Mouse (Mus musculus) stomach, embryonic 15.5 days (tissue): ENCODE measurements around the gene Panx3. TPM values are rescaled to one million over a fixed set of nuclear protein-coding genes. Genes with fewer than 3 reads are reported as not detected.
A peak's percentile ranks its signal among the peaks of the same experiment; 100 is the strongest.

Experiments
- ATAC-seq: fragments of 200-750 bp; cut with Nextera tagmentation; 2 replicates; pipeline ENCODE4 v1.8.0; 2017; ENCODE audit warnings: low read depth, moderate number of reproducible peaks, moderate TSS enrichment; ENCODE audit not compliant: insufficient read depth, low FRiP score
- H3K27ac ChIP-seq: fragments of 300-500 bp; sonication (generic); 2 replicates; pipeline ENCODE4 v1.5.1; 2015; ENCODE audit warnings: mild to moderate bottlenecking, inconsistent platforms
- H3K27me3 ChIP-seq: fragments of 300-500 bp; sonication (generic); replicated peaks from 2 replicates; pipeline ENCODE4 v1.6.1; 2015; ENCODE audit warnings: inconsistent platforms
- H3K36me3 ChIP-seq: fragments of 300-500 bp; sonication (generic); 2 replicates; pipeline ENCODE4 v1.6.1; 2015; ENCODE audit warnings: inconsistent platforms
- H3K4me1 ChIP-seq: fragments of 300-500 bp; sonication (generic); 2 replicates; pipeline ENCODE4 v1.6.1; 2015; ENCODE audit warnings: inconsistent platforms
- H3K4me2 ChIP-seq: fragments of 300-500 bp; sonication (generic); 2 replicates; pipeline ENCODE4 v1.6.1; 2015; ENCODE audit warnings: mild to moderate bottlenecking, inconsistent platforms
- H3K4me3 ChIP-seq: fragments of 300-500 bp; sonication (generic); replicated peaks from 2 replicates; pipeline ENCODE4 v1.5.1; 2015; ENCODE audit warnings: inconsistent platforms
- H3K9ac ChIP-seq: fragments of 300-500 bp; sonication (generic); 2 replicates; pipeline ENCODE4 v1.6.1; 2015; ENCODE audit warnings: inconsistent platforms
- H3K9me3 ChIP-seq: fragments of 300-500 bp; sonication (generic); 2 replicates; pipeline ENCODE4 v1.6.1; 2016; ENCODE audit warnings: inconsistent platforms
- WGBS: fragments of 180-500 bp; shearing (Covaris S2); methylation state at CpG from one replicate; pipeline ENCODE4 v1.1.7; 2015; 5-methylcytosine and 5-hydroxymethylcytosine counted together
- polyA plus RNA-seq: library from polyadenylated mRNA; unstranded; fragments of >200 nt; fragmentation: Nextera tagmentation; extraction: Ambion mirVana; gene quantifications from 2 replicates; pipeline ENCODE4 v1.2.1, GENCODE M21; 2015

The Panx3 gene
- polyA plus RNA-seq, 1 experiment from 2014 or later = not detected

- Histone ChIP-seq H3K9me3 (no peaks in the 10 kb centered on the region), H3K27me3 (no peaks in the 10 kb centered on the region), H3K4me2 (peak within 1 kb of the TSS; percentile 83), H3K4me3 (peak within 1 kb of the TSS; percentile 65), H3K27ac (peak within 1 kb of the TSS; percentile 62), H3K4me1 (peaks cover 7% of the 10 kb centered on the region), H3K9ac (peak within 1 kb of the TSS; percentile 45), H3K36me3 (no peaks in the 10 kb centered on the region)
- WGBS = under 1% methylated on average over 45 of the region's 45 CpGs
- ATAC-seq = peak; percentile 96
Observed at GRCm38 (mm10) chr9:37613182-37613910, 55.7 kb downstream of the Panx3 start, which contains the start of gene Spa17. TSS of gene Spa17 (minus strand) at chr9:37613722.

Other genes with a start within 250 kb of the Panx3 start
- 0.08 and 0.15 TPM in 2 replicates for gene Robo3, start 236.0 kb downstream of the Panx3 start, polyA plus RNA-seq
- 24.8 and 25.0 TPM in 2 replicates for gene Msantd2, start 179.9 kb downstream of the Panx3 start, polyA plus RNA-seq
- gene Esam, start 141.2 kb downstream of the Panx3 start, polyA plus RNA-seq = 55.3 and 56.1 TPM in 2 replicates
- gene Vsig2, start 130.0 kb downstream of the Panx3 start, polyA plus RNA-seq = 47.6 and 57.6 TPM in 2 replicates
- gene Nrgn, start 116.3 kb downstream of the Panx3 start, polyA plus RNA-seq = 6.6 and 6.9 TPM in 2 replicates
- gene Siae, start 113.5 kb downstream of the Panx3 start, polyA plus RNA-seq = 11.1 and 12.5 TPM in 2 replicates
- gene Spa17, start 55.5 kb downstream of the Panx3 start, polyA plus RNA-seq = 4.1 and 6.0 TPM in 2 replicates
- gene Tbrg1, start 11.9 kb downstream of the Panx3 start, polyA plus RNA-seq = 139 and 152 TPM in 2 replicates
- not detected in 2 replicates for gene Olfr160, start 47.0 kb upstream of the Panx3 start, polyA plus RNA-seq
- gene Olfr874, start 75.9 kb upstream of the Panx3 start, polyA plus RNA-seq = not detected in 2 replicates
- not detected in 2 replicates for gene Olfr875, start 102.6 kb upstream of the Panx3 start, polyA plus RNA-seq
- gene Olfr876, start 133.8 kb upstream of the Panx3 start, polyA plus RNA-seq = not detected in 2 replicates
- gene Olfr877, start 185.0 kb upstream of the Panx3 start, polyA plus RNA-seq = not detected in 2 replicates
- not detected in 2 replicates for gene Olfr145, start 227.5 kb upstream of the Panx3 start, polyA plus RNA-seq
- gene Olfr878, start 248.6 kb upstream of the Panx3 start, polyA plus RNA-seq = not detected in 2 replicates